Mouse (Mus musculus): ENCODE results near the gene Ddx19b. TPM values are rescaled to one million over a fixed set of nuclear protein-coding genes. Genes with fewer than 3 reads are reported as not detected.
A peak's percentile ranks its signal among the peaks of the same experiment; 100 is the strongest.
"Not testable (repeated sequence)": the region's sequence is repeated elsewhere in the genome, so short reads cannot be mapped to it uniquely, and the experiment has no call there.

Gene Ddx19b
- 10.5 and 12.0 TPM in 2 replicates for polyA plus RNA-seq (2016; fragmentation: Nextera tagmentation; extraction: Ambion mirVana)

DNA sequence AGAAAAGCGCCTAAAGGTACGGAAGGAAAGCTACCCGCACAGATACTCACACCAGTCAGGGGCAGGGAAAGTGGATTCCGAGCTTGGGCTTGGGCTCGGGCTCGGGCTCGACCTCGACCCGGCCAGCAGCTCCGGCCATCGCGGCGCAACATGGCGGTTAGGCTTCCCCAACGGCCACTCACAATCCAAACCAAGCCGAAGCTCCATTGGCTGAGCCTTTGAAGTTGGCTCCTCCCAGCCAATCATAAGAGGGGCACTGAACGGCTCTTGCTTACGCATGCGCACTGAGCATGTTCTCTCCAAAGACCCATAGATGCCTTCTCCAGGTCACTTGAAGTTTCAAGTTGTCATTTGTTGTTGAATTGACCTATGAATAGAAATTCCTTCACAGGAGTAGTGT, at the start of gene Ddx19b:
Ddx19b (minus strand) TSS at position 180 of the 400 bp plus-strand sequence.
- Histone ChIP-seq H3K9ac (no peak within 1 kb of the TSS), H3K36me3 (replicated peaks) (peaks cover 6% of the 10 kb centered on the region), H3K4me1 (peaks cover 26% of the 10 kb centered on the region), H3K27ac (no peak within 1 kb of the TSS), H3K4me3 (replicated peaks) (no peak within 1 kb of the TSS), H3K4me2 (no peak within 1 kb of the TSS), H3K9me3 (no peaks in the 10 kb centered on the region), H3K27me3 (peaks cover 7% of the 10 kb centered on the region)
- WGBS: 95% methylated on average over 19 of the region's 19 CpGs
- no peak for ATAC-seq (ENCODE audit: low FRiP score)

DNA sequence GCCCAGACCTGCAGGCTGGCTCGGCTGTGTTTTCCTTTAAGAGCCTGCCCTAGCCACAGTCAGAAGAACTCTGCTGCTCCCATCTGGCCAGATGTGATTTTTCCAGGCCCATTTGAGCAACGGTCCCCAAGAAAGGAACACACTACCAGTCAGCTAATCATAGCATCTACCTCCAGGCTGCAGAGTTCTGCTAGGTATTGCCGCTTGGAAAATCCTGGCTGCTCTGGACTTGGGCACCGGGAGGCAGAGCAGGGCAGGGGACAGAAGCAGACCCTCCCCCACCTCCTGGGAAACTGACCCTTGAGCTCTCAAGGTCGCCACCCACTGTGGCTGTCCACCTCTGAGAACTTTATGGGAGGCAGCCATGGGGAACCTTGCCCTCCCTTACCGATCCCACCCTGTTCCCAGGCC, 48.3 kb upstream of the Ddx19b start:
- Histone ChIP-seq H3K9ac (no peak overlapping the region), H3K9me3 (no peaks in the 10 kb centered on the region), H3K27ac (no peak overlapping the region), H3K27me3 (no peaks in the 10 kb centered on the region), H3K4me2 (no peak overlapping the region), H3K4me3 (replicated peaks) (no peak overlapping the region), H3K36me3 (replicated peaks) (no peaks in the 10 kb centered on the region), H3K4me1 (peaks cover 17% of the 10 kb centered on the region)
- 34% methylated on average over 6 of the region's 6 CpGs for WGBS
- no peak for ATAC-seq (ENCODE audit: low FRiP score)

DNA sequence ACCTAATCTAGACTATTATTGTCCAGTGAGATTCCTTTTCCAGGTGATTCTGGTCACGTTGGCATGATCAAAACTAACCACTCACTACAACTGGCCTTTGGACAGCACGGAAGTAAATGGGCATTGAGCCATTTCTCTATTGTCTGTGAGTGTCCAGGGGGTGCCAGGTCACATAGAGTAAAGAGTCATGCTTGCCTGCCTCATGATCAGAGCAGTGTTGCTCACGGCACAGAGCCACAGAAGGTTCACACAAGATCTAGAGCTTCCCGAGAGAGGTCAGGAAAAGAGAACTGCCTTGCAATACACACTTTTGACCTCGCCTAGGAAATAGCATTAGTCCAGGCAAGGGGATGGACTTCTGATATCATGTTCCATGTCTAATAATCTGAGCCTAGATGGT, 47.9 kb upstream of the Ddx19b start:
- no peak for ATAC-seq (ENCODE audit: low FRiP score)
- H3K9ac ChIP-seq: no peak overlapping the region
- no peaks in the 10 kb centered on the region for H3K9me3 ChIP-seq
- H3K27me3 ChIP-seq: no peaks in the 10 kb centered on the region
- no peak overlapping the region for H3K4me2 ChIP-seq
- 74% methylated on average over 5 of the region's 5 CpGs for WGBS
- peaks cover 17% of the 10 kb centered on the region for H3K4me1 ChIP-seq
- no peak overlapping the region for H3K27ac ChIP-seq
- no peak overlapping the region for H3K4me3 ChIP-seq (replicated peaks)
- H3K36me3 ChIP-seq (replicated peaks): no peaks in the 10 kb centered on the region

DNA sequence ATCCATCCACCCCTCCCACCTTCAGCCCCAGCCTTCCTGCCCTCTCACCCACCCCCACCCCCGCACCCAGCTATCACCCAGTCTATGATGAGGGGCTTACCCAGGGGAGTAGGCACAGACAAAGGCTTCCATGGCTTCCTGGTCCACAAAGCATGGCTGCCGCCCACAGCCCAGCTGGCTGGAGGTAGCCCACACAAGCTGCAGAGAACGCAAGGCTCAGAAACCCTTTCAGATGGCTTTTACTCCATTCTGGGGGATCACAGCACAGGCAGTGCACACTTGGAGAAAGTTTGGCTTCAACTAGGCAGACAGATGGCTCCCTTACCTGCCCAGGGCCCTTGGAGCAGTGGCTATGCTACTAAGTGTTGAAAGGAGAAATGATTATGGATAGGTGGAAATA, 44.4 kb upstream of the Ddx19b start:
- no peak overlapping the region for H3K4me3 ChIP-seq (replicated peaks)
- peaks cover 6% of the 10 kb centered on the region for H3K4me1 ChIP-seq
- H3K27me3 ChIP-seq: no peaks in the 10 kb centered on the region
- WGBS: 76% methylated on average over 3 of the region's 3 CpGs
- no peak overlapping the region for H3K4me2 ChIP-seq
- no peak overlapping the region for H3K27ac ChIP-seq
- H3K9me3 ChIP-seq: no peaks in the 10 kb centered on the region
- H3K9ac ChIP-seq: no peak overlapping the region
- H3K36me3 ChIP-seq (replicated peaks): no peaks in the 10 kb centered on the region
- ATAC-seq (ENCODE audit: low FRiP score): no peak

DNA sequence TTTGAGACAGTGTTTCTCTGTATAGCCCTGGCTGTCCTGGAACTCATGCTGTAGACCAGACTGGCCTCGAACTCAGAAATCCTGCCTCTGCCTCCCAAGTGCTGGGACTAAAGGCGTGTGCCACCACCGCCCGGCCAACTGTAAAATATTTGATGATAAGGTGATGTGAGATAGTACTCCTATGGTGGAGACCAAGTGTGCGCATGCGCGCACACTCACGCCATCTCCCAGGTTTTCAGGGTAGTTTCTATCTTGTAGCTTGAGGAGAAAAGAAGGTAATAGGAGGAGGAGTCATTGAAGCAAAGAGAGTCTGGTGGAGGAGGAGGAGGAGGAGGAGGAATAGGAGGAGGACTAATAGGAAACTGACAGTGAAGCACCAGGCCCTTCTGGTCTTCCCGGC, 37.1 kb upstream of the Ddx19b start:
- H3K4me2 ChIP-seq, H3K9ac ChIP-seq: not testable (repeated sequence)
- 94% methylated on average over 9 of the region's 9 CpGs for WGBS

DNA sequence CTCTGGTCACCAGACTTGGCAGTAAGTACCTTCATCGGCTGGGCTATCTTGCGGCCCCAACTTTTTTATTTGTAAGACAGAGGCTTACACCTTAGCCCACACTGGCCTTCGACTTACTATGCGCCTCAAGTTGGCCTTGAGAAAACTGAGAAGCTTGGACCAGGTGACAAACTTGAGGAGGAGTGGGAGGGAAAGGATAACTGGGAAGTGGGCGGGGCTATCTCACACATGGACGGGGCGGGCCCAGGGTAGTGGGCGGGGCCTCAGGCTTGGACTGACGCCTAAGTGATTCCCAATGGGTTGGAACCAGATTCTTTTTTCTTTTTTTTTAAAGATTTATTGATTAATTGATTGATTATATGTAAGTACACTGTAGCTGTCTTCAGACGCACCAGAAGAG, 35.9 kb upstream of the Ddx19b start:
- no peaks in the 10 kb centered on the region for H3K9me3 ChIP-seq
- no peak overlapping the region for H3K4me3 ChIP-seq (replicated peaks)
- H3K9ac ChIP-seq: no peak overlapping the region
- no peaks in the 10 kb centered on the region for H3K36me3 ChIP-seq (replicated peaks)
- peaks cover 5% of the 10 kb centered on the region; the same call in 1 of the 2 replicates for H3K27me3 ChIP-seq
- H3K4me2 ChIP-seq: no peak overlapping the region
- H3K4me1 ChIP-seq: 0 out of 2 replicates have a peak, but pooled peaks cover 2% of the 10 kb centered on the region
- H3K27ac ChIP-seq: no peak overlapping the region
- no peak for ATAC-seq (ENCODE audit: low FRiP score)
- WGBS: 29% methylated on average over 10 of the region's 10 CpGs

More for the DNA sequence above, 37.1 kb upstream of the Ddx19b start:
- not testable (repeated sequence) for H3K27me3 ChIP-seq; H3K36me3 ChIP-seq (replicated peaks); ATAC-seq (ENCODE audit: low FRiP score); H3K4me1 ChIP-seq; H3K4me3 ChIP-seq (replicated peaks); H3K9me3 ChIP-seq; H3K27ac ChIP-seq

DNA sequence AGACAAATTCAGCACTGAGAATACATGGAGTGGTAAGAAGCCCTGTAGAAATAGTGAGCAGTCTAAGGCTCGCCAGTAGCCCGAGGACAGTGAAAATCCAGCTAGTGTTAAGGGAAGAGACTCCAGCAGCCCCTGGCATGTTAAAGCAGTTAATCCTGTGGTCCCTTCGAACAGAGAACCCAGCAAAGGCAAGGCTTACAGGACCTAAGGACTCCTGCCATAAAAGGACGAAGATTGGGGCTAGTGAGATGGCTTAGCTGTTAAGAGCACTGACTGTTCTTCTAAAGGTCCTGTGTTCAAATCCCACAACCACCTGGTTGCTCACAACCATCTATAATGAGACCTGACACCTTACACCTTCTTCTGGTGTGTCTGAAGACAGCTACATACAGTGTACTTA, 34.8 kb upstream of the Ddx19b start:
- peaks cover 5% of the 10 kb centered on the region for H3K4me1 ChIP-seq
- H3K36me3 ChIP-seq (replicated peaks): no peaks in the 10 kb centered on the region
- H3K9ac ChIP-seq: no peak overlapping the region
- ATAC-seq (ENCODE audit: low FRiP score): no peak
- WGBS: 75% methylated on average over 4 of the region's 4 CpGs
- no peak overlapping the region for H3K27ac ChIP-seq
- H3K9me3 ChIP-seq: no peaks in the 10 kb centered on the region
- H3K4me2 ChIP-seq: no peak overlapping the region
- peaks cover 5% of the 10 kb centered on the region; the same call in 1 of the 2 replicates for H3K27me3 ChIP-seq
- H3K4me3 ChIP-seq (replicated peaks): no peak overlapping the region

DNA sequence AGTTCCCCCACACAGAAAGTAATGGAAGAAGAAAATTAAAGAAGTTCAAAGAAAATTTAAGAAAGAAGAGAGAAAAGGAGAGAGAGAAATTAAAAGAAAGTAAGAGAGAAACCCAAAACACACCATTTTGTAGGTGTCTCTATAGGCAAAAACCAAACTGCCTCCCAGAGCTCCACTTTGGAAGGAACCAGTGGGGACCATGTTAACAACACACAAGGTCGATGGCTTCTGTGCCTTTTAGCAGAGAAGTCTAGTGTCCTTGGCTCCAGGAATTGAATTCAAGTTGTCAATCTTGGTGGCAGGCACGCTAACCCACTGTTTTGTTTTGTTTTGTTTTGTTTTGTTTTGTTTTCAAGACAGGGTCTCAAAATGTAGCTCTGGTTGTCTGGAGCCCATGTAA, 31.3 kb upstream of the Ddx19b start:
- 0 out of 2 replicates have a peak overlapping the region, but pooled peaks have one; percentile 14 for H3K27ac ChIP-seq

DNA sequence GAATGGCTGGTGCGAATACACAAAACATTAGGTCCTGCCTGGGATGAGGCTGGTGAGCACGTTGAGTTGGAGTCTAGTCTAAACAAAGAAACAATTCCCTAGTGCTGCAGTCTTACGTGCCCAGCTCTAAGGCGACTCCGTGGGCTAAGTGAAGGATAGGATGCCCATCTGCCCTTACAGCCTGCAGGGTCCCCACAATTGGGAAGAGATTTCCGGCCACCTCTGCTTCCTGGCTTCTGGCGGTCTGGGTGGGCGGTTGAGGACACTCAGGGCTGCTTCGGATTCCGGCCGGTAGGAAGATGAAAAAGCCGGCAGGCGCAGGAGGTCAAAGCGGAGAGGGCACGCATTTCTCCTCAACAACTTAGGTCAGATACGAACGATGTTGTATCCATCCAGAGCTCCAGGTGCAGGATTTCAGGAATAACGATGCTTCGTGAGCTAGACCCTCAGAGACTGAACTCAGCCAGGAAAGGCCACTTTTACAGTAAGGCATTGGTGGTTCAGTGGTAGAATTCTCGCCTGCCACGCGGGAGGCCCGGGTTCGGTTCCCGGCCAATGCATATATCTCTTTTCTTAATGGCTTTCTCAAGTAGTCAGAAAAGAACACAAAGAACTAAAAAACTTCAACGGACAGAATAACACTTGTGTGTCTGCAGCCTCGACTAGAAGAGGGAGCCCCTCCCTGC, 30.7 kb upstream of the Ddx19b start:
- Histone ChIP-seq H3K36me3 (replicated peaks) (peaks cover 10% of the 10 kb centered on the region; the same call in 1 of the 2 replicates), H3K9me3 (no peaks in the 10 kb centered on the region), H3K27me3 (peaks cover 5% of the 10 kb centered on the region; the same call in 1 of the 2 replicates), H3K9ac (peak overlapping the region; percentile 65), H3K4me3 (replicated peaks) (peak overlapping the region; percentile 58), H3K27ac (peak overlapping the region; percentile 84), H3K4me2 (peak overlapping the region; percentile 71), H3K4me1 (peaks cover 17% of the 10 kb centered on the region)
- peak; percentile 87 for ATAC-seq (ENCODE audit: low FRiP score)
- WGBS: under 1% methylated on average over 27 of the region's 27 CpGs

More for the DNA sequence above, 31.3 kb upstream of the Ddx19b start:
- H3K4me2 ChIP-seq: peak overlapping the region; percentile 71
- H3K27me3 ChIP-seq: peaks cover 5% of the 10 kb centered on the region; the same call in 1 of the 2 replicates
- no peak overlapping the region for H3K9ac ChIP-seq
- H3K4me3 ChIP-seq (replicated peaks): no peak overlapping the region
- no peak for ATAC-seq (ENCODE audit: low FRiP score)
- H3K36me3 ChIP-seq (replicated peaks): peaks cover 4% of the 10 kb centered on the region; the same call in 1 of the 2 replicates
- H3K9me3 ChIP-seq: no peaks in the 10 kb centered on the region
- peaks cover 11% of the 10 kb centered on the region for H3K4me1 ChIP-seq
- WGBS: 39% methylated on average over 2 of the region's 2 CpGs

DNA sequence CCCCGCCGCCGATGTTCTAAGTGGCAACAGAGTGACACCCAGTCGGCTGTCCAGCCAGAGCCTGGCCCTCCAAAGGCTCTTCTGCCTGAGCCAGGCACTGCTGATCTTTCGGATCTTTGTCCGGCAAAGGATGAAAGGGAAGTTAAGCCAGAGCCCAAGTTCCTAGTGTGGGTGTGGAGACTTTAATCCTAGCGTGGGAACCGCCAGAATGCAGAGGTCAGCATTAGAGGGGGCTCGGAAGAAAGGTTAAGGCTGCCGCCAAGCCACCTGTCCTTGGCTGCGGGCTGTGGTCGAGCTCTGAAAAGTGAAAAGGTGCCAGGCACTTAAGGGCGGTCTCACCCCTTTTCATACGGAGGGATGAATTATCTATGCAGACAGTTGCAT, 30.1 kb upstream of the Ddx19b start:
- H3K4me1 ChIP-seq: peaks cover 23% of the 10 kb centered on the region
- 0 out of 2 replicates have a peak, but pooled peaks have one; percentile 2 for ATAC-seq (ENCODE audit: low FRiP score)
- H3K36me3 ChIP-seq (replicated peaks): peaks cover 10% of the 10 kb centered on the region; the same call in 1 of the 2 replicates
- peak overlapping the region; percentile 58 for H3K4me3 ChIP-seq (replicated peaks)
- peaks cover 5% of the 10 kb centered on the region; the same call in 1 of the 2 replicates for H3K27me3 ChIP-seq
- no peaks in the 10 kb centered on the region for H3K9me3 ChIP-seq
- peak overlapping the region; percentile 71 for H3K4me2 ChIP-seq
- WGBS: under 1% methylated on average over 14 of the region's 14 CpGs
- peak overlapping the region; percentile 65 for H3K9ac ChIP-seq
- peak overlapping the region; percentile 84 for H3K27ac ChIP-seq

DNA sequence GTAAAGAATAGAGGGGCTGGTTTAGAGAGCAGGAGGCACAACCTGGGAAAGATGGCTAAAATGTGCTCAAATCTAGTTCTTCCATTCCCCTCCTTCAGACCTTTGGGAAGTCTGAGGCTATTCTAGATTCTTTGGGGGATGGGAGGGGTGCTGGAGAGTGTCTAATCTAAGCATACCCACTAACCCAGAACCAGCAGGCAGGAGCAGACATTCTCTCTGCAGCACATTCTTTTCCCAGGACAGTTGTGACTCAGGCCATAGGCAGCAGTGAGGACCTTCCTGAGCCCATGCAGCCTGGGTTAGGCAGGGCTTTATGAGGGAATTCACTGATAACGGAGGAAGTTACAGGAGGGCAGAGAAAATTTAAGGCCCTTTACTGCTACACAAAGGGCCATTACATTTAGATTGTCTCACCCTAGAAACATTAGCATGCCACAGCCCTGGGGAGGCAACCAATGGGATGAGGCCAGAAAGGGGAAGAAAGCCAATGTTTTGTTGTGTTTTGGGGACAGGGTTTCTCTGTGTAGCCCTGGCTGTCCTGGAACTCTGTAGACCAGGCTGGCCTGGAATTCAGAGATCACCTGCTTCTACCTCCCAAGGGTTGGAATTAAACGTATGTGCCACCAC, 27.5 kb upstream of the Ddx19b start:
- 68% methylated on average over 2 of the region's 2 CpGs for WGBS
- Histone ChIP-seq H3K4me2 (no peak overlapping the region), H3K9ac (no peak overlapping the region), H3K9me3 (no peaks in the 10 kb centered on the region), H3K27me3 (no peaks in the 10 kb centered on the region; the same call in 1 of the 2 replicates), H3K4me1 (peaks cover 23% of the 10 kb centered on the region), H3K36me3 (replicated peaks) (peaks cover 28% of the 10 kb centered on the region), H3K27ac (no peak overlapping the region), H3K4me3 (replicated peaks) (no peak overlapping the region)
- no peak for ATAC-seq (ENCODE audit: low FRiP score)

DNA sequence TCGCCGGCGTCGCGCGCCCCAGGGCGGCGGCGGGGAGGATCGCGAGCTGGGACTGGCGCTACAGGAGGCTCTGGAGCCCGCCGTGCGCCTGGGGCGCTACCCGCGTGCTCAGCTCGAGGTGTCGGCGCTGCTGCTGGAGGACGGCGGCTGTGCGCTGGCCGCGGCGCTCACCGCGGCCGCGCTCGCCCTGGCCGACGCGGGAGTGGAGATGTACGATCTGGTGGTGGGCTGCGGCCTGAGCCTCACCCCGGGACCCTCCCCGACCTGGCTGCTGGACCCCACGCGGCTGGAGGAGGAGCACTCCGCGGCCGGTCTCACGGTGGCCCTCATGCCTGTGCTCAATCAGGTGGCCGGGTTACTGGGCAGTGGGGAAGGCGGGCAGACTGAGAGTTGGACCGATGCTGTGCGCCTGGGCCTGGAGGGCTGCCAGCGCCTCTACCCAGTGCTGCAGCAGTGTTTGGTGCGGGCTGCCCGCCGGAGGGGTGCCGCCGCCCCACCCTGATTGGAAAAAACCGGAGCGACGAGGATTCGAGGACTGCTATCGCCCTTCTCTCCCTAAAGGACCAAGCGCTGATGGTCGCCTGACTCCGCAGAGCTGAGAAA, 25.2 kb upstream of the Ddx19b start:
- Histone ChIP-seq H3K4me1 (peaks cover 21% of the 10 kb centered on the region), H3K4me2 (peak overlapping the region; percentile 99), H3K36me3 (replicated peaks) (peaks cover 51% of the 10 kb centered on the region), H3K9ac (peak overlapping the region; percentile 94), H3K27ac (peak overlapping the region; percentile 80), H3K4me3 (replicated peaks) (peak overlapping the region; percentile 99), H3K27me3 (no peaks in the 10 kb centered on the region; the same call in 1 of the 2 replicates), H3K9me3 (no peaks in the 10 kb centered on the region)
- peak; percentile 59 for ATAC-seq (ENCODE audit: low FRiP score)
- WGBS: 1% methylated on average over 63 of the region's 63 CpGs

Data from forebrain, embryonic 12.5 days (tissue).